Mouse (Mus musculus): ENCODE data around the gene Zdhhc1.

DNA sequence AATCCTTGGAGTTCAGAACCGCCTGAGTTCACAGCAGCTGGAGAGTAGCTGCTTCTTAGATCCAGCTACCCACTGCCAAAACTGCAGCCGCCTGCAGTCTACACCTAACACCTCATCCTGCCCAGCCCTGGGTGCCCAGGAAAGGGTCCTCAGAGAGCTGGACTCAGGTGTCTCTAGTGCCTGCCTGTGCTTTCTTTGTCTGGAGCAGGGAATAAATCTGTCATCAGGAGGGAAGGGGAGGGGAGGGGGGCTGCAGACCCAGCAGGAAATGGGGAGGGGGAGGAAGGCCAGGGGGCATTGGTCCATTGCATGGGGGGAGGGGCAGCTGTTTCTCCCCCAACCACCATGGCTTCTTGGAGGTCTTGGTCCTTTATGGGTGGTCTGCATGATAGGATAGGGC, 22.9 kb upstream of the Zdhhc1 start:
- TF ChIP-seq GATA1 (IDR thresholded peaks at IDR 0.05; ENCODE audit: low read length) (no peak), TAL1 (IDR thresholded peaks at IDR 0.05; ENCODE audit: low read length) (no peak)

Measured in erythroblast, embryonic 14.5 days (primary cell).